Mouse (Mus musculus): ENCODE measurements around the gene Add2.

- no peak for TF ChIP-seq CTCF (IDR thresholded peaks at IDR 0.05; ENCODE audit: insufficient read depth, low read length)
- no peak for TF ChIP-seq POLR2A (IDR thresholded peaks at IDR 0.05; ENCODE audit: borderline replicate concordance, extremely low read depth, low read depth, low read length)
Observed at GRCm38 (mm10) chr6:86077880-86078279, 49.4 kb downstream of the Add2 start.
